Mouse (Mus musculus): ENCODE results near the gene Tomm20. TPM values are rescaled to one million over a fixed set of nuclear protein-coding genes. Genes with fewer than 3 reads are reported as not detected.
"Not testable (repeated sequence)": the region's sequence is repeated elsewhere in the genome, so short reads cannot be mapped to it uniquely, and the experiment has no call there.

Tomm20 gene
- total RNA-seq, 2 experiments from 2014 or later, result 214 TPM

DNA sequence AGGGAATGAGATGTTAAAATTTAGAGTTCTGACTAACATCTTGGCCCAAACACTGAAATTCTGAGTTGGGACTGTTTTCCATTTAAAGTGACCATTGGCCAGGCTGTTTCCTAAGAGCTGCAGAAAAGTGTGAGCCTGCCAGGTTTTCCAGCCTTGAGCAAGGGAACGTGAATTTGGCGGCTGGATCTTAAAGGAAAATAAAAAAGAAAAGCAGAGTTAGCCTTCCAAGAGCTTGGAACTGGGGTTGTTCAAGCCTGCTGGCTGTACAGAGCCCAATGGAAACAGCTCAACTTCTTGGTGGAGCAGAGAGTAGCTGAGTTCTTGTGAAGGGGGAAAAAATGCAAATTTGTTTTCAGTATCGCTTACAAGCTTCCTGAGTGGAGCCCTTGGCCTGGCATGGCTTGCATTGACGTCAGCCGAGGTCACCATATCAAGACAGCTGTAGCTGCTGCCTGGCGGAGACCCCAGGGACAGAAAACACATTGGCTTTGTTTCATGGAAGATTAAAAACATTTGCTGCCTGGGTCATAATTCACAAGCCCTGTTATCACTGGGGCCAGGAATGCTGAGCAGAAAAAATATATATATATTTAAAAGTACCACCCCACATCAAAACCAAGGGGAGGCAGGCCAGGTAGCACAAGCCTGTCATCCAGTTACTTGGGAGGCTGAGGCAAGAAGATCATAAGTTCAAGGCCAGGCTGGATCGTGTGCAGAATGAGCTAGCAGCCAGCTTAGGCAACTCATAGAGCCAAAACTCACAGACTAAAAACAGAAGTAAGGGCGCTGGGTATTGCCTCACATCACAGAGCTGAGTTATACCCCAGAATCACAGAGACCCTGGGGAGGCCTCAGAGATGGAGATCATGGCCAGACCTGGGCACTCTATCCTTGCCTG, 58.7 kb downstream of the Tomm20 start:
- peak in 1 of 2 experiments; percentile 39 for DNase-seq (ENCODE audit: low spot score in 2 of 2)

DNA sequence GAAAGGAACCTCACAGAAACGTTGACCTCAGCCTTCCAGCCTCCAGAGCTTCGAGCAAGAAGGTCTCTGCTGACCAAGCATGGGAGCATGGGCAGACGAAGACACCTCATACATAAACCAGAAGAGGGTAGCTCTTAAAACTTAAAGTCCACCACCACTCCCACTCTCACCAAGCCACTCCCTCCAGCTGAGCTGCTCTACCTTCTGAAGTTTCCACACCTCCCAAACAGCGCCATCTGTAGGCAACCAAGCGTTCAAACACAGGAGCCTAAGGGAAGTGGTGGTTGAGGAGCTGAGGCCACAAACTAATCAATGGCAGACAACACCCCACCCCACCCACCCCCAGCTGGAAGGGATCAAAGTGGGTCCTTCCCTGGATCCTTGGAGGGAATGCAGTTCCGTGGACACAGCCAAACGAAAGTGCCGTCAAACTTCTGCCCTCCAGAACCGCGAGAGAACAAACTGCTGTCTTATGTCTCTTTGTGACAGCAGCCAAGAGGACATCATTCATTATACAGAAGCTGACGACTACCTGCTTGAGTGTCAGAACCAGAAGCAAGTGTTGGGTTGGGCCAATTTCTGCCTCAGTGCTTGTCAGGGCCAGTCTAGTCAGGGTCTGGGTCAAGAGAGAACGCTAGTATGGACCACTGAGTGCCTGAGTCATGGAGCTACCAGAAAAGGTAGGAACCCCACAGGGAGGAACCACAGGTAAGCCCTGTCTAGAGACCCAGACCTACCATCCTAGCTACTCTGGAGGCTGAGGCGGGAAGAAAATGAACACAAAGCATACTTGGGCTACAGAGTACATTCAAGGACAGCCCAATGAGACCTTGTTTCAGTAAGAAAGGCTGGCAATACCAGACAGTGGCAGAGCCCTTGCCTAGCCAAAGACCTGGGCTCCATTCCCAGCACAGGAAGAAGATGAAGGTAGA, 59.8 kb downstream of the Tomm20 start:
- DNase-seq (ENCODE audit: low spot score in 2 of 2), result peak in 1 of 2 experiments; percentile 20

DNA sequence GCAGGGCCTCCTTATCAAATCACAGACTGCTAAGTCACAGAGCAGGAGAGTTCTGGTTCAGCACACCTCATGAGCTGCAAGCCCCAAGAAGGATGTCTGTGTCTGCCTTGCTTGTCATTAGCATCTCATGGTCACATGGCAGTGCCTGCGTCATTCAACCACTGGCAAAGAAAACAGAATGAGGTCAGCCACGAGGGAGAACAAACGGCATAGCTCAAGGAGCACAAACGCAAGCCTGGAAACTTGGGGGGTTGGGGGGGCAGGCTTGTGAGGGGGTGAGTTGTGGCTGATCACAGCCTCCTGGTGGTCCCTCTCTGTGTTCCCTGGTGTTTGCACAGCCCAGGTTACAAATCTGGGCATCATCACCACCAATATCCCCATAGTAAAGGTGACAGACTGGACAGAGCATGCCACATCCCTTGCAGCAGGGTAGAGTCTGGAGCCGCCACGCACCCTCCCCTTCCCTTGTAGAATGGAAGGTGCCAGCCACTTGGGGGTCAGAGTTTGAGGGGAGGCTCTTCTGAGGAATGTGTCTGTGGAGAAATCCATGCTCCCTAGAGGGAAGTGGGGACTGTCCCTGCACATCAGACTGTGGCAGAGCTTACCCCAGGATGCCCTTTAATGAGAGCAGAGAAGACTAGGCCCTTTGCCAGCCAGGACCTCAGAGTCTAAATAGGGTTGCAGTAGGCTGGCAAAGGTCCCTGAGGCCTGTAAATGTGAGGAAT, 61.3 kb downstream of the Tomm20 start:
- peak; percentile 45 to 77 for DNase-seq (ENCODE audit: low spot score in 2 of 2)

DNA sequence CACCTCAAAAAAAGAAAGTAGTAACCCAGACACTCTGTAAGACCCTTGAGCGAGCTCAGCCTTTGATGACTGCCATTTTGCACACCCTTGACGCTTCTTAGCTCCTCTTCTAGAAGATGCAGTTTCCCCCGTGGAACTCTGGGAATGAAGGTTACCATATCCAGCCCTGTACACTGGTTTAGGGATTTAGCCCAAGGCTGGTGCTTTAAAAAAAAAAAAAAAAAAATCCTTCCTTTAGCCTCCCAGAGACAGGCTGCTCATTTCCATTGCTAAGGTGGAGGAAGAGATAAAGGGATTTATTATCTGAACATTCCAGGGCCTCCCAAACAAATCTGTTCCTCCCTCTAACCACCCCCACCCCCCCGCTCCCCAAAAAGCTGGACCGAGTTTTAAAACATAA, 61.9 kb downstream of the Tomm20 start:
- no peak for DNase-seq (ENCODE audit: low spot score in 2 of 2)

DNA sequence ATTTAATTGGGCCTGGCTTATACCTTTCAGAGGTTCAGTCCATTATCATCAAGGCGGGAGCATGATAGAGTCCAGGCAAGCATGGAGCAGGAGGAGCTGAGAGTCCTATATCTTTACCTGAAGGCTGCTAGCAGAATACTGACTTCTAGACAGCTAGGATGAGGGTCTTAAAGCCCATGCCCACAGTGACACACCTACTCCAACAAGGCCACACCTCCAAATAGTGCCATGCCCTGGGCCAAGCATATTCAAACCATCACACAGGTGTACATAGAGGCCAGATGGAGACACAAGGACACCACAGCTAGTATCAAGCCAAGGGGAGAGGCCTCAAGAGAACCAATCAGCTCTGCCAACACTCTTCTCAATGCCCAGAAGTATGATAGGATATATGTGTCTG, 63.1 kb downstream of the Tomm20 start:
- not testable (repeated sequence) for DNase-seq (ENCODE audit: low spot score in 2 of 2)

DNA sequence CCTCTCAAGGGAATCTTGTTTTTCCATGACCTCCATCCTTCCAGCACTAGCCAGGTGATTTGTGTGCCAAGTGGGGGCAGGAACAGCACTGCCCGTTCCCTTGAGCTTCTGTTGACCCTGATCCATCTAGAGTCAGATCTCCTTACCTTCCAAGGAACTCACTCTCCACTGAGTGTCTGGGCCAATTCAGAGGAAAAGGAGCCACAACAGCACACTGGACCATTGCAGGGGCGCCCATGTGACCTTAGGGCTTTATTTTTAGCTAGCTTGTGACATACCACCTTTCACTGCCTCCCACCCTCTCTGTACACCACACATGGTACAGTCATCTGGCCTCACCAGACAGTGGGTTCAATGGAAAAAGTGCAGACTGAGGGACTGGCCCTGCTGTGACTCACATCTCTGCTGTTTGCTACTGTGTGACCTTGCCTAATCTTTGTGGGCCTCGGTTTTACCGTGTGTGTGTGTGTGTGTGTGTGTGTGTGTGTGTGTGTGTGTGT, 64.0 kb downstream of the Tomm20 start:
- DNase-seq (ENCODE audit: low spot score in 2 of 2), result no peak

Other genes with a start within 250 kb of the Tomm20 start
- gene Rbm34, start 25.2 kb upstream of the Tomm20 start, total RNA-seq (2021), result 10 to 100 TPM; 13.1 to 13.6 TPM
- 10 to 100 TPM; 23.7 to 24.4 TPM for gene Pard3, start 118.0 kb upstream of the Tomm20 start, total RNA-seq (2021)

All from layer of hippocampus, adult 18-20 months (tissue).